Mouse (Mus musculus): ENCODE measurements around the gene Cox18. TPM values are rescaled to one million over a fixed set of nuclear protein-coding genes. Genes with fewer than 3 reads are reported as not detected.
"Not testable (repeated sequence)": the region's sequence is repeated elsewhere in the genome, so short reads cannot be mapped to it uniquely, and the experiment has no call there.

The Cox18 gene
- polyA plus RNA-seq (2015; fragmentation: Nextera tagmentation; extraction: Ambion mirVana), result 24.0 and 24.7 TPM in 2 replicates

DNA sequence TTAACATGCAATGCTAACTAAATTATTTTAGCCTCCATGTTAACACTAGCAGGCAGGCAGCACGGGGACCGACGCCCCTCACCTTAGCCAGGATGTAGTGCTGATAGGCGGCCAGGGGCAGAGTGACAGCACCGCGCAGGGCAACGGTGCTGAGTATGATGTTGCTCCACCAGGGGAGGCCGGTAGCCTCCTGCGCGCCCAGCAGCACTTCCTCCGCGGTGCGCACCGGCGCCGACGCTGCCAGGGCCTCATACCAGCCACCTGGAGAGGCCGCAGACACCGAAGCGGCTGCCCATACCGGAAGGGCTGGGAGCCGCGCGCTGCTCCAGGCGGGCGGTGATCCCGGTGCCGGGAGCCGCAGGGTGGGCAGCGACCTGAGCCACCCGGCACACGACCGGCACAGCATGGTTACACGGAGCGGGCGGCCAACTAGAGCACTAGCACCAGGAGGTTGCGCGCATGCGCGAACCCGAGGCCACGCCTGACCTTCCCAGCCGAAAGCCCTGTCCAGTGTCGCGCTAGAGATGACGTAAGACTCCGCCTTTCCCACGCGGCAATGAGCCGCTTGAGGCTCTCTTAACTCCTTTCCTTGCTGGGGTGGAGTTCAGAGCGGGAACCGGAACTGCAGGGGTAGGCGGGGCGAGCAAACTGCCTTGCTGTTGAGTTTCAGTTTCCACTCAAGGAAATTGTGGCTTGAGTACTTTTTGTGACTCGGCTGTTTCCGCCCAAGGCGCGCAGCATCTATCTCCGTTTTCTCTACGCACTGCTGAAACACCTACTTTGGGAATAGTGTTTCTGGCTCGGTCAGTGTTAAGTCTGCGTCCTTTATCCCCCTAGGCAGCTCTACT, at the start of gene Cox18:
Gene Cox18, minus strand, starts transcription at position 468 of the 848 bp plus-strand sequence.
- H3K27ac ChIP-seq, result peak within 1 kb of the TSS; percentile 96
- H3K27me3 ChIP-seq, result no peaks in the 10 kb centered on the region
- no peaks in the 10 kb centered on the region for H3K9me3 ChIP-seq (replicated peaks)
- H3K4me1 ChIP-seq (replicated peaks), result peaks cover 13% of the 10 kb centered on the region
- H3K4me2 ChIP-seq, result peak within 1 kb of the TSS; percentile 70
- ATAC-seq (replicated peaks; ENCODE audit: insufficient number of reproducible peaks, insufficient read depth, low FRiP score, low read depth), result peak; percentile 98
- peak within 1 kb of the TSS; percentile 79 for H3K4me3 ChIP-seq
- WGBS, result under 1% methylated on average over 62 of the region's 62 CpGs
- H3K36me3 ChIP-seq, result peaks cover 43% of the 10 kb centered on the region
- H3K9ac ChIP-seq, result peak within 1 kb of the TSS; percentile 89

GRCm38 (mm10) chr5:90262230-90262629, 38.4 kb upstream of the Cox18 start:
- not testable (repeated sequence) for H3K9me3 ChIP-seq (replicated peaks); ATAC-seq (replicated peaks; ENCODE audit: insufficient number of reproducible peaks, insufficient read depth, low FRiP score, low read depth); H3K9ac ChIP-seq; H3K4me1 ChIP-seq (replicated peaks); H3K4me2 ChIP-seq; H3K4me3 ChIP-seq; H3K27me3 ChIP-seq; H3K27ac ChIP-seq
- peaks cover 82% of the 10 kb centered on the region for H3K36me3 ChIP-seq
- WGBS, result 89% methylated on average over 2 of the region's 2 CpGs

DNA sequence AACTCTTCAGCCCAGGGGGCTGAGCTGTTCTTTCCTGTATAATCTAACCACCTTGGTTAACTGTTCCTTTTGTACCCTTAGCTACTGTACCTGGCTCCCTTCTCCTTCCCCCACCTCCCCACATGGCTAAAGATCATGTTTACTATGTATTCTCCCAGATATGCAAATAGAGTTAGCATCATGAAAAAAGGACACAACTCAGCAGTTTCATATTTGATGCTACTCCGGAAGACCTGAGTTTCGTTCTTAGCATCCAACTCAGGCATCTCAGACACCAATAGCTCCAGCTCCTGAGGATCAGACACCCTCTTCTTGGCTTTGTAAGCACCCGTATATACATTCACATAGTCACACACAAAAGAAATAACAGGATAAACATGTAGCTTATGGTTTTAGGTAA, 33.2 kb upstream of the Cox18 start:
- no peaks in the 10 kb centered on the region for H3K9me3 ChIP-seq (replicated peaks)
- no peaks in the 10 kb centered on the region for H3K4me1 ChIP-seq (replicated peaks)
- H3K4me3 ChIP-seq, result no peak overlapping the region
- H3K27ac ChIP-seq, result no peak overlapping the region
- peaks cover 94% of the 10 kb centered on the region for H3K36me3 ChIP-seq
- WGBS, result 93% methylated on average over 3 of the region's 3 CpGs
- no peak overlapping the region for H3K9ac ChIP-seq
- H3K4me2 ChIP-seq, result no peak overlapping the region
- no peaks in the 10 kb centered on the region for H3K27me3 ChIP-seq
- ATAC-seq (replicated peaks; ENCODE audit: insufficient number of reproducible peaks, insufficient read depth, low FRiP score, low read depth), result no peak

GRCm38 (mm10) chr5:90247503-90247902, 23.7 kb upstream of the Cox18 start:
- Histone ChIP-seq H3K4me2 (no peak overlapping the region), H3K4me3 (no peak overlapping the region), H3K9me3 (replicated peaks) (no peaks in the 10 kb centered on the region), H3K9ac (no peak overlapping the region), H3K27ac (no peak overlapping the region), H3K4me1 (replicated peaks) (no peaks in the 10 kb centered on the region), H3K36me3 (peaks cover 82% of the 10 kb centered on the region), H3K27me3 (no peaks in the 10 kb centered on the region)
- no peak for ATAC-seq (replicated peaks; ENCODE audit: insufficient number of reproducible peaks, insufficient read depth, low FRiP score, low read depth)

GRCm38 (mm10) chr5:90246987-90247386, 23.2 kb upstream of the Cox18 start:
- no peak overlapping the region for H3K9ac ChIP-seq
- H3K36me3 ChIP-seq, result peaks cover 82% of the 10 kb centered on the region
- no peak for ATAC-seq (replicated peaks; ENCODE audit: insufficient number of reproducible peaks, insufficient read depth, low FRiP score, low read depth)
- 80% methylated on average over 2 of the region's 2 CpGs for WGBS
- H3K9me3 ChIP-seq (replicated peaks), result no peaks in the 10 kb centered on the region
- H3K27me3 ChIP-seq, result no peaks in the 10 kb centered on the region
- H3K4me1 ChIP-seq (replicated peaks), result no peaks in the 10 kb centered on the region
- no peak overlapping the region for H3K27ac ChIP-seq
- H3K4me2 ChIP-seq, result no peak overlapping the region
- no peak overlapping the region for H3K4me3 ChIP-seq

DNA sequence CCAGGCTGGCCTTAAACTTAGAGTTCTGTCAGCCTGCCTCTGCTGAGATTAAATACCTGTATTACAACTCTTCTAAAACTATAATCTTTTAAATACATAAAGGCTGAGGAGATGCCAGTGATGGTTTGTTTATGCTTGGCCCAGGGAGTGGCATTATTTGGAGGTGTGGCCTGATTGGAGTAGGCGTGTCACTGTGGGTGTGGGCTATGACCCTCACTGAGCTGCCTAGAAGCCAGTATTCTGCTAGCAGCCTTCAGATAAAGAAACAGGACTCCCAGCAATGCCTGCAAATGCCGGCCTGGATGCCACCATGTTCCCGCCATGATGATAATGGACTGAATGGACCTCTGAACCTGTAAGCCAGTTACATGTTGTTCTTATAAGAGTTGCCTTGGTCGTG, 22.8 kb upstream of the Cox18 start:
- ATAC-seq (replicated peaks; ENCODE audit: insufficient number of reproducible peaks, insufficient read depth, low FRiP score, low read depth), result no peak

DNA sequence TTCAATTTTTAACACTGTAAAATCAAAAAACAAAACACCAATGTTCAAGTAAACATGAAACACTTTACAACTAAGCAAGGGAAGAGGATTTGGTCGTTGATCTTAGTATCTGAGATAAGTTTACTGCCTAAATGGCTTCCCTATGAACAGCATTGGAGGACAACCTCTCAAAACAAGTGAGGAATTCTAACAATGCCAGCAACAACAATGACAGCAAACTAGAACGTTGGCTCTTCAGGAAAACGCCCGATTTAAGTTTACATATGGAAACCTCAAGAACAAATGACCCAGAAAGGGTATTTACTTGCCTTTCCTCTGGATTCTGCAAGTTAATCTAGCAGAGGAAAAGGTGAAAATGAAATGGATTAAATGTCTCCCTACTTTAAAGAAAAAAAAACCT, 21.6 kb upstream of the Cox18 start:
- Histone ChIP-seq H3K27ac (no peak overlapping the region), H3K9me3 (replicated peaks) (no peaks in the 10 kb centered on the region), H3K4me2 (no peak overlapping the region), H3K9ac (no peak overlapping the region), H3K36me3 (peaks cover 76% of the 10 kb centered on the region), H3K27me3 (no peaks in the 10 kb centered on the region), H3K4me3 (no peak overlapping the region), H3K4me1 (replicated peaks) (no peaks in the 10 kb centered on the region)
- WGBS, result 48% methylated on average over 4 of the region's 4 CpGs
- ATAC-seq (replicated peaks; ENCODE audit: insufficient number of reproducible peaks, insufficient read depth, low FRiP score, low read depth), result no peak

More for the DNA sequence above, 22.8 kb upstream of the Cox18 start:
- H3K4me3 ChIP-seq, result no peak overlapping the region
- H3K27me3 ChIP-seq, result no peaks in the 10 kb centered on the region
- peaks cover 82% of the 10 kb centered on the region for H3K36me3 ChIP-seq
- H3K4me1 ChIP-seq (replicated peaks), result no peaks in the 10 kb centered on the region
- H3K27ac ChIP-seq, result no peak overlapping the region
- H3K9ac ChIP-seq, result no peak overlapping the region
- no peaks in the 10 kb centered on the region for H3K9me3 ChIP-seq (replicated peaks)
- H3K4me2 ChIP-seq, result no peak overlapping the region
- WGBS, result 78% methylated on average over 4 of the region's 4 CpGs

GRCm38 (mm10) chr5:90235217-90235616, 11.4 kb upstream of the Cox18 start:
- WGBS, result 96% methylated on average over 8 of the region's 8 CpGs
- H3K27ac ChIP-seq, result no peak overlapping the region
- no peaks in the 10 kb centered on the region for H3K27me3 ChIP-seq
- H3K9me3 ChIP-seq (replicated peaks), result no peaks in the 10 kb centered on the region
- peaks cover 83% of the 10 kb centered on the region for H3K36me3 ChIP-seq
- H3K4me3 ChIP-seq, result no peak overlapping the region
- H3K4me2 ChIP-seq, result no peak overlapping the region
- H3K4me1 ChIP-seq (replicated peaks), result no peaks in the 10 kb centered on the region
- H3K9ac ChIP-seq, result no peak overlapping the region
- ATAC-seq (replicated peaks; ENCODE audit: insufficient number of reproducible peaks, insufficient read depth, low FRiP score, low read depth), result no peak

GRCm38 (mm10) chr5:90233305-90233704, 9.5 kb upstream of the Cox18 start:
- Histone ChIP-seq H3K36me3 (peaks cover 88% of the 10 kb centered on the region), H3K4me3 (no peak overlapping the region), H3K27me3 (no peaks in the 10 kb centered on the region), H3K9me3 (replicated peaks) (no peaks in the 10 kb centered on the region), H3K4me1 (replicated peaks) (no peaks in the 10 kb centered on the region), H3K9ac (no peak overlapping the region), H3K4me2 (no peak overlapping the region), H3K27ac (no peak overlapping the region)
- no peak for ATAC-seq (replicated peaks; ENCODE audit: insufficient number of reproducible peaks, insufficient read depth, low FRiP score, low read depth)
- 97% methylated on average over 4 of the region's 4 CpGs for WGBS

DNA sequence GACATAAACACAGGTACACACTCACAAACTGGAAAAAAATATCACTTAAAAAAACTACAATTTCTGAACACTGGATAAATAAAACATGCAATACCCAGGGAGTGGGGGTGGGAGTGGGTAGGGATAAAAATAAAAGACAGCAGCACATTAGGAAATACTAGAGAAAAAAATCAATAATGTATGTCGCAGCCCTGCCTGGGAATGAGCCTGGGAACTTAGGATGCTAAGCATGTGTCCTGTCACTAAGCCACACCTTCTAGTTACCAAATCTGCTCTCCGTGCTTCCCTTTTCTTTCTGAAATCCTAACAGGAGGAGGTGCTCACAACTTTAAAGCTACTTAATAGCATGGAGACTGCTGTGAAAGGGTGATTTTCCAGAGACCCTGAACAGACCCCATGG, 6.0 kb upstream of the Cox18 start:
- WGBS, result 85% methylated on average over 2 of the region's 2 CpGs
- Histone ChIP-seq H3K9me3 (replicated peaks) (no peaks in the 10 kb centered on the region), H3K4me2 (no peak overlapping the region), H3K4me1 (replicated peaks) (no peaks in the 10 kb centered on the region), H3K4me3 (no peak overlapping the region), H3K9ac (no peak overlapping the region), H3K27ac (no peak overlapping the region), H3K27me3 (no peaks in the 10 kb centered on the region), H3K36me3 (peaks cover 78% of the 10 kb centered on the region)
- no peak for ATAC-seq (replicated peaks; ENCODE audit: insufficient number of reproducible peaks, insufficient read depth, low FRiP score, low read depth)

GRCm38 (mm10) chr5:90226696-90227095, 2.9 kb upstream of the Cox18 start:
- Histone ChIP-seq H3K9ac (no peak overlapping the region), H3K27me3 (no peaks in the 10 kb centered on the region), H3K27ac (no peak overlapping the region), H3K4me2 (no peak overlapping the region), H3K9me3 (replicated peaks) (no peaks in the 10 kb centered on the region), H3K4me3 (no peak overlapping the region), H3K4me1 (replicated peaks) (peaks cover 13% of the 10 kb centered on the region), H3K36me3 (peaks cover 57% of the 10 kb centered on the region)
- ATAC-seq (replicated peaks; ENCODE audit: insufficient number of reproducible peaks, insufficient read depth, low FRiP score, low read depth), result no peak
- 95% methylated on average over 3 of the region's 3 CpGs for WGBS

DNA sequence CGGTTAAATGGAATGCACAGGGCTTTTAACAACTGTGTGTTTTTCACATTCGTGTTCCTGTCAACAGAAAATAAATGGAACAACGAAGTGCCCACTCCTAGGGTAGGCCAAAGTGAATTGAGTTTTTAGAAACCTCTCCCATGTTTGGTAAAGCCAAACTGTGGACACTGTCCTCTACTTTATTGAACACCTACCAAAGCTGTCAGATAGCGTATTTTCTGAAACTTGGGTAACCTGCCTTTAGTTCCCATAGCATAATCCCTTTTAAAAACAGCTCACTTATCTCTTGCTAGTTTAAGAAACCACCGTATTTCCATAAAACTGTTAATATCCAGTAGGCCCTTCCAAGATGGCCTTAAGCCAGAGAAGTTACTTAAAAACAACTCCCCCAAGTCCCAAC, 929 bp upstream of the Cox18 start:
- Histone ChIP-seq H3K4me3 (peak overlapping the region; percentile 79; the same call in 1 of the 2 replicates), H3K4me1 (replicated peaks) (peaks cover 13% of the 10 kb centered on the region), H3K4me2 (peak overlapping the region; percentile 70; the same call in 1 of the 2 replicates), H3K27me3 (no peaks in the 10 kb centered on the region), H3K9ac (no peak overlapping the region), H3K9me3 (replicated peaks) (no peaks in the 10 kb centered on the region), H3K36me3 (peaks cover 47% of the 10 kb centered on the region), H3K27ac (0 out of 2 replicates have a peak overlapping the region, but pooled peaks have one; percentile 96)
- 79% methylated on average over 5 of the region's 5 CpGs for WGBS
- no peak for ATAC-seq (replicated peaks; ENCODE audit: insufficient number of reproducible peaks, insufficient read depth, low FRiP score, low read depth)

All from heart, embryonic 15.5 days (tissue).